Mouse (Mus musculus) heart, postnatal 0 days (tissue): ENCODE data around the gene Amer1. TPM values are rescaled to one million over a fixed set of nuclear protein-coding genes. Genes with fewer than 3 reads are reported as not detected.
A peak's percentile ranks its signal among the peaks of the same experiment; 100 is the strongest.

Source experiments
- ATAC-seq: fragments of 200-750 bp; cut with Nextera tagmentation; 2 replicates; pipeline ENCODE4 v1.8.0; 2017; ENCODE audit warnings: low read depth, moderate number of reproducible peaks, moderate library complexity; ENCODE audit not compliant: insufficient read depth
- DNase-seq: peaks from one replicate; pipeline ENCODE4 v3.0.0-alpha.2; 2016; ENCODE audit warnings: low spot score
- H3K27ac ChIP-seq: fragments of 300-500 bp; sonication (generic); 2 replicates; pipeline ENCODE4 v1.5.1; 2014; ENCODE audit warnings: low read depth, mild to moderate bottlenecking
- H3K27me3 ChIP-seq: fragments of 300-500 bp; sonication (generic); 2 replicates; pipeline ENCODE4 v1.6.1; 2014; ENCODE audit warnings: low read length, mixed read lengths; ENCODE audit not compliant: control insufficient read depth, insufficient read depth
- H3K36me3 ChIP-seq: fragments of 300-500 bp; sonication (generic); replicated peaks from 2 replicates; pipeline ENCODE4 v1.6.1; 2014; ENCODE audit warnings: low read length, mixed read lengths; ENCODE audit not compliant: control insufficient read depth, insufficient read depth
- H3K4me1 ChIP-seq: fragments of 300-500 bp; sonication (generic); 2 replicates; pipeline ENCODE4 v1.6.1; 2014; ENCODE audit warnings: antibody characterized with exemption; ENCODE audit not compliant: control insufficient read depth, insufficient read depth
- H3K4me2 ChIP-seq: fragments of 300-500 bp; sonication (generic); 2 replicates; pipeline ENCODE4 v1.6.1; 2014; ENCODE audit warnings: low read depth, mild to moderate bottlenecking, low read length, moderate library complexity
- H3K4me3 ChIP-seq: fragments of 300-500 bp; sonication (generic); 2 replicates; pipeline ENCODE4 v1.5.1; 2014; ENCODE audit warnings: low read depth, low read length
- H3K9ac ChIP-seq: fragments of 300-500 bp; sonication (generic); replicated peaks from 2 replicates; pipeline ENCODE4 v1.6.1; 2014; ENCODE audit warnings: low read depth, low read length, mixed read lengths
- H3K9me3 ChIP-seq: fragments of 300-500 bp; sonication (generic); replicated peaks from 2 replicates; pipeline ENCODE4 v1.6.1; 2016; ENCODE audit warnings: low read length; ENCODE audit not compliant: control insufficient read depth
- CTCF ChIP-seq: IDR thresholded peaks from 2 replicates; pipeline ENCODE4 v1.5.1; 2016; ENCODE audit warnings: antibody characterized with exemption, control low read depth, low read depth
- EP300 ChIP-seq: IDR thresholded peaks from 2 replicates; pipeline ENCODE4 v1.6.1; 2016; ENCODE audit warnings: antibody characterized with exemption, low read depth
- WGBS: fragments of 180-500 bp; shearing (Covaris S2); extraction: QIAGEN DNeasy Blood & Tissue Kit; methylation state at CpG from one replicate; pipeline ENCODE4 v1.1.7; 2014; 5-methylcytosine and 5-hydroxymethylcytosine counted together
- polyA plus RNA-seq: library from polyadenylated mRNA; unstranded; fragments of >200 nt; fragmentation: Nextera tagmentation; extraction: Ambion mirVana; gene quantifications from 2 replicates; pipeline ENCODE4 v1.2.1, GENCODE M21; 2015
- total RNA-seq: library from RNA; depleted of rRNA; stranded (reverse); fragments of >200 nt; gene quantifications from 2 replicates; pipeline ENCODE4 v1.2.3, GENCODE M21; 2014; ENCODE audit warnings: low replicate concordance; rRNA removed

Gene Amer1
- 6.9 and 7.0 TPM in 2 replicates for total RNA-seq
- polyA plus RNA-seq, result 3.8 and 4.0 TPM in 2 replicates

DNA sequence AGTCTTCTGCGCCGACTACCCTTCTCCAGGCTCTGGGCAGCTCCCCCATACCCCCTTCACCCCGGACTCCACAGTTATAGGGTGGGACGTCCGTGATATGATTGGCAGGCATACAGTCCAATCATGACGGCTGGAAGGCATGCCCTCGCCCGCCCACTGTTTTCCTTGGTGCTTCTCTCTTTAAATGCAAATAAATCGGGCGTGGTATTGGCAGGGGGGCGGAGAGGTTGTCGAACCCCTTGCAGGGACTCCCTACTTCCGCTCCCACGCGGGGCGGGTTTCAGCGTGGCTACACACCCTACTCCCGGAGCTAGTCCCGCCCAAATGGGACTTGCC, at the start of gene Amer1:
TSS of gene Amer1 (minus strand) at position 97 of the 336 bp plus-strand sequence.
- ATAC-seq (peak; percentile 91), DNase-seq (peak; percentile 81)
- H3K4me2 ChIP-seq, result peak within 1 kb of the TSS; percentile 63
- WGBS, result 14% methylated on average over 19 of the region's 19 CpGs
- H3K4me3 ChIP-seq, result peak within 1 kb of the TSS; percentile 71
- peak within 1 kb of the TSS; percentile 91 for H3K27ac ChIP-seq
- no peaks in the 10 kb centered on the region for H3K27me3 ChIP-seq
- H3K9me3 ChIP-seq, result no peaks in the 10 kb centered on the region
- TF ChIP-seq CTCF, result no peak
- TF ChIP-seq EP300, result no peak
- no peaks in the 10 kb centered on the region for H3K36me3 ChIP-seq
- no peaks in the 10 kb centered on the region for H3K4me1 ChIP-seq
- H3K9ac ChIP-seq, result peak within 1 kb of the TSS; percentile 63

DNA sequence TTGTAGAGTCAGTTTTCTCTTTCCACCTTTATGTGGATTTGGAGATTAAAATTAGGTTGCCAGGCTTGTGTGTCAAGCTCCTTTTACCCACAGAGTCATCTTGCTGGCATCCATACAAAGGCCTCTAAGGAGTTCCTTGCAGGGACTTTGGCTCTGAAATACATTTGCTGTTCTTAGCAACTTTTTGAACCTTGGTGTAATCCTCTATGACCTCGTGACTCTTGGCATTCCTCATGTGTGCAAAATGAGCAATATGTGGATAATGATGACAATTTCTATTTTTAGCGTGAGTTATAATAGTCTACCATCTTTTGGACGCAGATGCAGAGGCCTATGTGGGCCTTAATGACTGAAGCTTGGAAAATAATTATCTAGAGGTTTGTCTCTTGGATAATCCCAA, 12.5 kb upstream of the Amer1 start:
- Histone ChIP-seq H3K9ac (no peak overlapping the region), H3K9me3 (no peaks in the 10 kb centered on the region), H3K36me3 (no peaks in the 10 kb centered on the region), H3K27ac (no peak overlapping the region), H3K4me1 (no peaks in the 10 kb centered on the region), H3K4me3 (no peak overlapping the region), H3K4me2 (no peak overlapping the region), H3K27me3 (no peaks in the 10 kb centered on the region)
- ATAC-seq (no peak), DNase-seq (no peak)
- no peak for TF ChIP-seq EP300
- TF ChIP-seq CTCF, result no peak
- WGBS, result 41% methylated on average over 3 of the region's 3 CpGs

DNA sequence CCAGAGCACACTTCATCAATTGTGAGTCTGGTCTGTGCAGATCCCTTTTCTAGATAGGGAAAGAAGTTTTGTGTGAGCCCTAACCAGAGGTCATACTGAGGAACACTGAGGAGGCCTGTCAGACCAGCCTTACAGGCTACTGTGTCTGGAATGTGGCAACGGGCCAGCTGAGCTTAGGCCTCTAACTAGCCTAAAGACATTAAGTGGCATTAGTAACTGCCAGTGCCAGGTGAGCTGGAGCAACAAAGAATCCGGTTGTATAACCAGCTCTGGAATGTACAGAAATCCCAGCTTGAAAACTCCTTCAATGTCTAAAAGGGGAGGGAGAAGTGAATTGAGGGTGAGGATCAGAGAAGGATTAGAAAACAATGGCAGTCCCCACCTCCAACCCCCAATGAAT, 1.2 kb upstream of the Amer1 start:
- TF ChIP-seq EP300 (no peak), CTCF (no peak)
- H3K9me3 ChIP-seq, result no peaks in the 10 kb centered on the region
- no peak for ATAC-seq
- DNase-seq, result no peak
- H3K4me2 ChIP-seq, result no peak overlapping the region
- no peaks in the 10 kb centered on the region for H3K36me3 ChIP-seq
- H3K27me3 ChIP-seq, result no peaks in the 10 kb centered on the region
- 49% methylated on average over 2 of the region's 2 CpGs for WGBS
- no peak overlapping the region for H3K4me3 ChIP-seq
- H3K9ac ChIP-seq, result no peak overlapping the region
- no peak overlapping the region for H3K27ac ChIP-seq
- no peaks in the 10 kb centered on the region for H3K4me1 ChIP-seq

DNA sequence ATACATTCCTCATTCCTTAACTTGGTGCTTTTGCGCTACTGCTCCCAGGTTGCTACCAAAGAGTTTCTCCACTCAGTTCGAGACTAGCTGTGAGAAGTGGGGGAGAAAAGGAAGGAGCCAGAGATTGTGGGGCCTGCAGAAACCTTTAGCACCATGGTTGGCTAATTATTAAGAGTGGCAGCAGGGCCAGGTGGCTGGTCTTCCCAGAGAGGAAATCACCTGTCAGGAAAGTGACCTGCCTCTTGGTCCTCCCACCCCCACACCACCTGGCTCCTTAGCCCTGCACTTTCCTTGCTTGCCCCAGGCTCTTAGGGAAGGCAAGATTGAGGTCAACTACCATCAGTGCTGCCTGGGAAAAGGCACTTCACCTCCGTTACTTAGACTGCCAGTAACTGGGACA, 469 bp upstream of the Amer1 start:
- Histone ChIP-seq H3K9ac (no peak overlapping the region; the same call in 1 of the 2 replicates), H3K27me3 (no peaks in the 10 kb centered on the region), H3K27ac (peak overlapping the region; percentile 91), H3K4me1 (no peaks in the 10 kb centered on the region), H3K9me3 (no peaks in the 10 kb centered on the region), H3K4me3 (peak overlapping the region; percentile 71), H3K4me2 (peak overlapping the region; percentile 63), H3K36me3 (no peaks in the 10 kb centered on the region)
- TF ChIP-seq EP300 (no peak), CTCF (no peak)
- ATAC-seq, result no peak
- 32% methylated on average over 3 of the region's 3 CpGs for WGBS
- DNase-seq, result no peak

DNA sequence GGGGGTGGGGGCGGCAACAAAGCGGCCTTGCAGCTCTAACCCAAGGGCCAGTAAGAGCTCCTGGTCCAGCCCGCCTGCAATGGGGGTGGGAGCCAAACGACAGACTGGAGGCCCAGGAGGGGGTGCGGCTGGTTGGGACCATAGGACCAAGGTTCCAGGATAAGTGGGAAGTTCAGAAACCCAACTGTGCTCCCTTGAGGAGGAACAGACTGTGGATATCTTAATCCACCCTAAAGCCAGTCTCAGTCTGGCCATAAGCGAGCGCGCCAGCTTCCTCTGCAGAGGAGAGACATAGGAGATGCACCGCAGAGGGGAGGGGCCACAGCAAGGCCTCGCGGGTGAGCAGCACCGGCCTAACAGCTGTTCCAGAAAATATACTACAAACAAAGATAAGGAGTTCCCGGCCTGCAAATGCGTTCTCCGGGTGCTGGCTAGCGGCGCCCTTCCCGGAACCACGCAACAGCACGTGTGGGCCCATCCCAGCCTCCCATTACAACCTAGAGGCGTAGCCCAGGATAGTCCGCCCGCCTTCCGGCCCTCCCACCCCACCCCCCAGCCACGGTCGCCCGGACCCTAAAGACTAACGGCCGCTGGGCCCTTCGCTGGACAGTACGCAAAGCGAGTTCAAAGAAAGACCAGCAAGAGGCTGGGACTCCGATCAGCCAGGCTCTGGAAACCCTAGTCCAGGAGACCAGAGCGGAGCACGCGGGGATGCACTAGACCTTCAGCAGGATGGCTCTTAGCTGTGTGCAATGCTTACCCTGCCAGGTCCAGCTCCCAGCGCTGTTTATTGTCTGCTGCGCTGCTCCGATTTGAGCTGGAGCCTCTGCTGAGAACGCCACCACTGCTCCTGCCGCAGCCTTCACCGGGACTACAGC, 535 bp downstream of the Amer1 start:
- Histone ChIP-seq H3K27ac (peak overlapping the region; percentile 91), H3K36me3 (no peaks in the 10 kb centered on the region), H3K9ac (peak overlapping the region; percentile 63), H3K9me3 (no peaks in the 10 kb centered on the region), H3K27me3 (no peaks in the 10 kb centered on the region), H3K4me1 (no peaks in the 10 kb centered on the region), H3K4me3 (peak overlapping the region; percentile 71), H3K4me2 (peak overlapping the region; percentile 63)
- 21% methylated on average over 41 of the region's 42 CpGs for WGBS
- TF ChIP-seq EP300 (no peak), CTCF (no peak)
- DNase-seq (peak; percentile 35), ATAC-seq (peak; percentile 66)
